Mouse (Mus musculus) adrenal gland (tissue): ENCODE measurements around the gene Ski.

Source experiments
- intact Hi-C: fragments of 180-260 bp; cut with DNase I; formaldehyde crosslinking; loops from one replicate; pipeline ENCODE4 v1.15.1; 2025

The Ski gene

GRCm38 (mm10) chr4:155113766-155114410, 108.5 kb downstream of the Ski start:
- intact Hi-C loops = no loop called here

- intact Hi-C loops = no loop called here
Measured at GRCm38 (mm10) chr4:155109471-155109870, 112.9 kb downstream of the Ski start.

- intact Hi-C loops = no loop called here
Measured at GRCm38 (mm10) chr4:155107886-155108285, 114.5 kb downstream of the Ski start.
